Mouse (Mus musculus): ENCODE measurements around the gene Ifna15.
A peak's percentile ranks its signal among the peaks of the same experiment; 100 is the strongest.

The Ifna15 gene

GRCm38 (mm10) chr4:88514403-88514802 lies 43.6 kb downstream of the Ifna15 start:
- DNase-seq (ENCODE audit: low spot score), result peak; percentile 12

GRCm38 (mm10) chr4:88513743-88514142 lies 44.3 kb downstream of the Ifna15 start:
- DNase-seq (ENCODE audit: low spot score), result no peak

Data from ovary, adult 18-20 months (tissue).